Mouse (Mus musculus): ENCODE data around the gene Gstp2. TPM values are rescaled to one million over a fixed set of nuclear protein-coding genes. Genes with fewer than 3 reads are reported as not detected.
"Not testable (repeated sequence)": the region's sequence is repeated elsewhere in the genome, so short reads cannot be mapped to it uniquely, and the experiment has no call there.

Gstp2 gene
- polyA plus RNA-seq, 1 experiment from 2014 or later = 8.0 TPM

- Histone ChIP-seq H3K9me3 (ENCODE audit: control insufficient read depth, low read length) (no peaks in the 10 kb centered on the region), H3K36me3 (ENCODE audit: control insufficient read depth, insufficient read depth, low read length) (no peaks in the 10 kb centered on the region), H3K9ac (ENCODE audit: low read length) (peak overlapping the region; percentile 27; the same call in 1 of the 2 replicates), H3K27ac (replicated peaks in 1 of 2; ENCODE audit: control insufficient read depth in 1 of 2, insufficient read depth in 1 of 2, low read depth in 2 of 2, low read length in 2 of 2) (no peak overlapping the region), H3K4me2 (ENCODE audit: low read length) (no peak overlapping the region), H3K4me3 (ENCODE audit: control insufficient read depth in 1 of 2, insufficient read depth in 1 of 2, low read depth in 1 of 2, low read length in 2 of 2) (no peak overlapping the region), H3K4me1 (ENCODE audit: control insufficient read depth in 2 of 2, insufficient read depth in 2 of 2, low read length in 2 of 2) (peaks cover 10 to 13% of the 10 kb centered on the region in 2 experiments), H3K27me3 (ENCODE audit: control insufficient read depth, insufficient read depth, low read length) (no peaks in the 10 kb centered on the region)
- 44% methylated on average over 15 of the region's 15 CpGs for WGBS
- no peak for ATAC-seq (ENCODE audit: insufficient number of reproducible peaks, insufficient read depth, low FRiP score, low read depth)
Observed at GRCm38 (mm10) chr19:4055947-4056693, 10.3 kb upstream of the Gstp2 start.

DNA sequence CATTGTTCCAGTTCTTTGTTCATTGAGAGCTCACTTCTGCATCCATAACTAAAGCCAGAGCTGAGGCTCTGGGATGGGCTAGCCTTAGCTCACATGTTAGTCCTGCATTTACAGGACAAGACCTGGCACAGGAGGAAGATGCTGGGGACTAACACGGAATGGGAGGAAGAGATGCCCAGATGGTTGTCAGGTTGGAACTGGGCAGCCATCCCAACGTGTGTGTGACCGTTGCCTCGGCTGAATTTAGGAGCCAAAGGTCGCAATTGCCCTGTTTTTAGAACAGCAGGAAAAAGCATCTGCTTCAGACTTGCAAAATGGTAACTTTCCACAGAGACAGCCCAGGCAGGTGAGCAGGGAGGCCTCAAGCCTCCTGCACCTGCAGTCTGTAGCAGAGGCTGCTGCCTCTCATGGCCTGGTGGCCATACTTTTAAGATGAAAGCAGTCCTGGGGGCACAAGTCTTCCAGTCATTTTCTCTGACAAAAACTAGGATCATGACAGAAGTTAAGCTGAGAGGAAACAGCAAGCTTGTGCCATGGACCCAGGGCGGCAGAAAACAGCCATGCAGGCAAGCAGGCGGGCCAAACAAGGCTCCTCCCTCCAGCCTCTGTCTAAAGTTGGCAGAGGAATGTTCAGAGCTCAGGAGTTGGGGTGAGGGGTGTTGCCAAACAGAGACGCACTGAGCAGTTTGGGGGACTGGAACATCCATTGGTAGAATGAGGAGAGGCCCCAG lies 9.6 kb upstream of the Gstp2 start:
- 68% methylated on average over 8 of the region's 8 CpGs for WGBS
- no peak overlapping the region for H3K27ac ChIP-seq (replicated peaks in 1 of 2; ENCODE audit: control insufficient read depth in 1 of 2, insufficient read depth in 1 of 2, low read depth in 2 of 2, low read length in 2 of 2)
- no peak overlapping the region for H3K9ac ChIP-seq (ENCODE audit: low read length)
- no peak overlapping the region for H3K4me3 ChIP-seq (ENCODE audit: control insufficient read depth in 1 of 2, insufficient read depth in 1 of 2, low read depth in 1 of 2, low read length in 2 of 2)
- H3K4me1 ChIP-seq (ENCODE audit: control insufficient read depth in 2 of 2, insufficient read depth in 2 of 2, low read length in 2 of 2) = peaks cover 10 to 13% of the 10 kb centered on the region in 2 experiments
- no peaks in the 10 kb centered on the region for H3K9me3 ChIP-seq (ENCODE audit: control insufficient read depth, low read length)
- no peaks in the 10 kb centered on the region for H3K27me3 ChIP-seq (ENCODE audit: control insufficient read depth, insufficient read depth, low read length)
- H3K4me2 ChIP-seq (ENCODE audit: low read length) = no peak overlapping the region
- no peaks in the 10 kb centered on the region for H3K36me3 ChIP-seq (ENCODE audit: control insufficient read depth, insufficient read depth, low read length)
- ATAC-seq (ENCODE audit: insufficient number of reproducible peaks, insufficient read depth, low FRiP score, low read depth) = no peak

DNA sequence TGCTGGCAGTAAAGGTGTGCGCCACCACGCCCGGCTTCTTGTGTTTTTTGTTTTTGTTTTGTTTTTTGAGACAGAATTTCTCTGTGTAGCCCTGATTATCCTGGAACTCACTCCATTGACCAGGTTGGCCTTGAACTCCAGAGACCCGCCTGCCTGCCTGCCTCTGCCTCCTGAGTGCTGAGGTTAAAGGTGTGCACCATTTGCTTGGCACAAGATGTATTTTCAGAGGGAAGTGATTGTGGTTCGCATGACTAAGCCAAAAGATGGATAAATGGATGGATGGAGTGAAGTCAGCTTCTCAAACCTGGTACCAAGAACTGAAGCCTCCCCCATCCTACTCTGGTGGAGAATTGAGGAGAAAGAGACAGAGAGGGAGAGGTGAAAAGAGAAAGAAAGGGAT lies 8.8 kb upstream of the Gstp2 start:
- H3K9ac ChIP-seq (ENCODE audit: low read length) = no peak overlapping the region
- WGBS = 80% methylated on average over 5 of the region's 5 CpGs
- H3K27ac ChIP-seq (replicated peaks in 1 of 2; ENCODE audit: control insufficient read depth in 1 of 2, insufficient read depth in 1 of 2, low read depth in 2 of 2, low read length in 2 of 2) = no peak overlapping the region
- ATAC-seq (ENCODE audit: insufficient number of reproducible peaks, insufficient read depth, low FRiP score, low read depth) = no peak
- H3K4me2 ChIP-seq (ENCODE audit: low read length) = no peak overlapping the region
- H3K9me3 ChIP-seq (ENCODE audit: control insufficient read depth, low read length) = no peaks in the 10 kb centered on the region
- H3K4me3 ChIP-seq (ENCODE audit: control insufficient read depth in 1 of 2, insufficient read depth in 1 of 2, low read depth in 1 of 2, low read length in 2 of 2) = no peak overlapping the region
- no peaks in the 10 kb centered on the region for H3K36me3 ChIP-seq (ENCODE audit: control insufficient read depth, insufficient read depth, low read length)
- H3K4me1 ChIP-seq (ENCODE audit: control insufficient read depth in 2 of 2, insufficient read depth in 2 of 2, low read length in 2 of 2) = peaks cover 10 to 13% of the 10 kb centered on the region in 2 experiments
- no peaks in the 10 kb centered on the region for H3K27me3 ChIP-seq (ENCODE audit: control insufficient read depth, insufficient read depth, low read length)

- no peak overlapping the region for H3K9ac ChIP-seq (ENCODE audit: low read length)
- H3K9me3 ChIP-seq (ENCODE audit: control insufficient read depth, low read length) = no peaks in the 10 kb centered on the region
- no peak overlapping the region for H3K4me3 ChIP-seq (ENCODE audit: control insufficient read depth in 1 of 2, insufficient read depth in 1 of 2, low read depth in 1 of 2, low read length in 2 of 2)
- no peaks in the 10 kb centered on the region for H3K27me3 ChIP-seq (ENCODE audit: control insufficient read depth, insufficient read depth, low read length)
- no peak for ATAC-seq (ENCODE audit: insufficient number of reproducible peaks, insufficient read depth, low FRiP score, low read depth)
- no peaks in the 10 kb centered on the region for H3K36me3 ChIP-seq (ENCODE audit: control insufficient read depth, insufficient read depth, low read length)
- H3K4me1 ChIP-seq (ENCODE audit: control insufficient read depth in 2 of 2, insufficient read depth in 2 of 2, low read length in 2 of 2) = peaks cover 10 to 13% of the 10 kb centered on the region in 2 experiments; a peak in 3 of 4 replicates
- H3K27ac ChIP-seq (replicated peaks in 1 of 2; ENCODE audit: control insufficient read depth in 1 of 2, insufficient read depth in 1 of 2, low read depth in 2 of 2, low read length in 2 of 2) = no peak overlapping the region
- 68% methylated on average over 5 of the region's 5 CpGs for WGBS
- no peak overlapping the region for H3K4me2 ChIP-seq (ENCODE audit: low read length)
Observed at GRCm38 (mm10) chr19:4052516-4053030, 6.8 kb upstream of the Gstp2 start.

GRCm38 (mm10) chr19:4051741-4052515 lies 6.1 kb upstream of the Gstp2 start:
- no peaks in the 10 kb centered on the region for H3K9me3 ChIP-seq (ENCODE audit: control insufficient read depth, low read length)
- ATAC-seq (ENCODE audit: insufficient number of reproducible peaks, insufficient read depth, low FRiP score, low read depth) = no peak; the same call in 1 of the 2 replicates
- no peaks in the 10 kb centered on the region for H3K36me3 ChIP-seq (ENCODE audit: control insufficient read depth, insufficient read depth, low read length)
- H3K27me3 ChIP-seq (ENCODE audit: control insufficient read depth, insufficient read depth, low read length) = no peaks in the 10 kb centered on the region
- H3K4me2 ChIP-seq (ENCODE audit: low read length) = no peak overlapping the region
- H3K4me3 ChIP-seq (ENCODE audit: control insufficient read depth in 1 of 2, insufficient read depth in 1 of 2, low read depth in 1 of 2, low read length in 2 of 2) = no peak overlapping the region
- no peak overlapping the region for H3K27ac ChIP-seq (replicated peaks in 1 of 2; ENCODE audit: control insufficient read depth in 1 of 2, insufficient read depth in 1 of 2, low read depth in 2 of 2, low read length in 2 of 2)
- no peak overlapping the region for H3K9ac ChIP-seq (ENCODE audit: low read length)
- peaks cover 9 to 13% of the 10 kb centered on the region in 2 experiments; a peak in 3 of 4 replicates for H3K4me1 ChIP-seq (ENCODE audit: control insufficient read depth in 2 of 2, insufficient read depth in 2 of 2, low read length in 2 of 2)
- 45% methylated on average over 10 of the region's 10 CpGs for WGBS

DNA sequence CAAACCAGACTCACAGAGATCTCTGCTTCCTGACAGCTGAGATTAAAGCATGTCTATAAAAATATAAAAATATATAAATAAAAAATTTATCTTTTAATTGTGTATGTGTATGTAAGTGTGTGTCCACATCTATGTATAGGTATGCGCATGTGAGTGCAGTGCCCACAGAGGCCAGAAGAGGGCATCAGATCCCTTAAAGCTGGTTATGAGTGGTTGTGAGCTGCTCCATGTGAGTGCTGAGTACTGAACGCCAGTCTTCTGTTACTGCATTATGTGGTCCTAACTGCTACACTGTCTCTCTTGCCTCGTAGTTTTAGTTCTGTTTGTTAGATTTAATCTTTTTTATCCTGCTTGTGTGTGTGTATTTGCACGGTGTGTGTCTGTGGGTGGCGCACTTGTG lies 5.2 kb upstream of the Gstp2 start:
- WGBS = 93% methylated on average over 5 of the region's 5 CpGs
- Histone ChIP-seq H3K27me3 (ENCODE audit: control insufficient read depth, insufficient read depth, low read length) (no peaks in the 10 kb centered on the region), H3K9ac (ENCODE audit: low read length) (no peak overlapping the region), H3K4me2 (ENCODE audit: low read length) (no peak overlapping the region), H3K4me3 (ENCODE audit: control insufficient read depth in 1 of 2, insufficient read depth in 1 of 2, low read depth in 1 of 2, low read length in 2 of 2) (no peak overlapping the region), H3K36me3 (ENCODE audit: control insufficient read depth, insufficient read depth, low read length) (no peaks in the 10 kb centered on the region), H3K9me3 (ENCODE audit: control insufficient read depth, low read length) (no peaks in the 10 kb centered on the region), H3K27ac (replicated peaks in 1 of 2; ENCODE audit: control insufficient read depth in 1 of 2, insufficient read depth in 1 of 2, low read depth in 2 of 2, low read length in 2 of 2) (no peak overlapping the region), H3K4me1 (ENCODE audit: control insufficient read depth in 2 of 2, insufficient read depth in 2 of 2, low read length in 2 of 2) (peaks cover under 1 to 8% of the 10 kb centered on the region in 2 experiments; a peak in 2 of 4 replicates)
- no peak for ATAC-seq (ENCODE audit: insufficient number of reproducible peaks, insufficient read depth, low FRiP score, low read depth)

- H3K27me3 ChIP-seq (ENCODE audit: control insufficient read depth, insufficient read depth, low read length); H3K4me1 ChIP-seq (ENCODE audit: control insufficient read depth in 2 of 2, insufficient read depth in 2 of 2, low read length in 2 of 2); H3K27ac ChIP-seq (replicated peaks in 1 of 2; ENCODE audit: control insufficient read depth in 1 of 2, insufficient read depth in 1 of 2, low read depth in 2 of 2, low read length in 2 of 2); H3K9me3 ChIP-seq (ENCODE audit: control insufficient read depth, low read length); H3K4me3 ChIP-seq (ENCODE audit: control insufficient read depth in 1 of 2, insufficient read depth in 1 of 2, low read depth in 1 of 2, low read length in 2 of 2); H3K4me2 ChIP-seq (ENCODE audit: low read length); H3K36me3 ChIP-seq (ENCODE audit: control insufficient read depth, insufficient read depth, low read length); H3K9ac ChIP-seq (ENCODE audit: low read length); ATAC-seq (ENCODE audit: insufficient number of reproducible peaks, insufficient read depth, low FRiP score, low read depth): not testable (repeated sequence)
- WGBS = 84% methylated on average over 5 of the region's 5 CpGs
Observed at GRCm38 (mm10) chr19:4049069-4049468, 3.2 kb upstream of the Gstp2 start.
